Mouse (Mus musculus) macrophage (primary cell): ENCODE results near the gene Omp. TPM values are rescaled to one million over a fixed set of nuclear protein-coding genes. Genes with fewer than 3 reads are reported as not detected.

Experiments
- H3K27ac ChIP-seq: fragments of 350-480 bp; formaldehyde crosslinking; 2 replicates; pipeline ENCODE4 v1.9.0; 2021
- H3K36me3 ChIP-seq: fragments of 350-480 bp; formaldehyde crosslinking; 2 replicates; pipeline ENCODE4 v1.9.0; 2021; ENCODE audit errors: inconsistent target
- H3K4me3 ChIP-seq: fragments of 350-480 bp; formaldehyde crosslinking; 2 replicates; pipeline ENCODE4 v1.9.0; 2021; ENCODE audit errors: inconsistent target
- H3K79me2 ChIP-seq: fragments of 350-480 bp; formaldehyde crosslinking; 2 replicates; pipeline ENCODE4 v1.9.0; 2021; ENCODE audit errors: inconsistent target
- WGBS: methylation state at CpG from one replicate; pipeline ENCODE4 v1.1.7; 2026; ENCODE audit warnings: inconsistent platforms; ENCODE audit not compliant: missing documents; 5-methylcytosine and 5-hydroxymethylcytosine counted together
- polyA plus RNA-seq: library from polyadenylated mRNA; stranded (reverse); fragments of 250-400 nt; gene quantifications from 3 replicates; pipeline ENCODE4 v1.2.4, GENCODE M21; 2018; ENCODE audit warnings: inconsistent platforms

Gene Omp
- polyA plus RNA-seq, 1 experiment from 2014 or later = not detected

DNA sequence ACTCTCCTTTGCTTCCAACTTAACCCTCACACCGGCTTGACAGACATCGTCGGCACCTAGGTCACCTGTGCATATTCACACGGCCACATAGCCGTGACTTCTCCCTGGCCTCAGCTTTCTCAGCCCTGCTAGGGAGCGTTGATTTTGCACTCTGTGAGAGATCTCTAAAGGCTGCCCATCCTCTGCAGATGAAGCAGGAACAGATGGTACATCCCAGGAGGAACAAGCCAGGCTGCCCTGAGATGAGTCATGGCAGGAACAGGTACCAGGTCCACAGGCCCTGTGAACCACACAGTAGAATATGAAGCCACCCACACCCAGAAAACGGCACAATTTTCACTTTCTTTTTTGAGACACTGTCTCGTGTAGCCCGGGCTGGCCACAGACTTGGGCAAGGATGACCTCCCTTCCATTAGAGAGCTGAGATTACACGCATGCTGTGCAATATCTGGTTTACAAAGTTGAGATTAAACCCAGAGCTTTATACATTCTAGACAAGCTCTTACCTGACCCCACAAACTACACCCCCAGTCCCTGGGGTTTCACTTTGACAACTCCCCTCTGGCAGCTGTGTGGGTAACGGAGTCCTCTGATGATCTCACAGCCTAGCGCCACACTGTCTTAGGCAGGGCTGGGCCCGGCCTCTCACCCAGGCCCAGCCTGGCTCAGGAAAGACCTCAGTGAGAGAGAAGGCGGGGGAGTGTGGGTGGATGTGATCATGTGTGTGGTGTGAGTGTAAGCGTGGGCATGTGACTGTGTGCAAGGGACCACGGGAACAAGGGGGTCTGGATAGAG, 36.5 kb downstream of the Omp start:
- H3K36me3 ChIP-seq = no peaks in the 10 kb centered on the region
- no peaks in the 10 kb centered on the region for H3K79me2 ChIP-seq
- no peak overlapping the region for H3K27ac ChIP-seq
- 78% methylated on average over 16 of the region's 16 CpGs for WGBS
- H3K4me3 ChIP-seq = no peak overlapping the region

- WGBS = 87% methylated on average over 7 of the region's 7 CpGs
These were observed 39.0 kb downstream of the Omp start for GRCm38 (mm10) chr7:98106272-98106671.

GRCm38 (mm10) chr7:98104481-98105435, 40.5 kb downstream of the Omp start:
- Histone ChIP-seq H3K27ac (no peak overlapping the region), H3K4me3 (no peak overlapping the region), H3K36me3 (no peaks in the 10 kb centered on the region), H3K79me2 (no peaks in the 10 kb centered on the region)
- 85% methylated on average over 16 of the region's 16 CpGs for WGBS

More at GRCm38 (mm10) chr7:98106272-98106671, 39.0 kb downstream of the Omp start:
- no peaks in the 10 kb centered on the region for H3K79me2 ChIP-seq
- H3K27ac ChIP-seq = no peak overlapping the region
- no peak overlapping the region for H3K4me3 ChIP-seq
- H3K36me3 ChIP-seq = no peaks in the 10 kb centered on the region

DNA sequence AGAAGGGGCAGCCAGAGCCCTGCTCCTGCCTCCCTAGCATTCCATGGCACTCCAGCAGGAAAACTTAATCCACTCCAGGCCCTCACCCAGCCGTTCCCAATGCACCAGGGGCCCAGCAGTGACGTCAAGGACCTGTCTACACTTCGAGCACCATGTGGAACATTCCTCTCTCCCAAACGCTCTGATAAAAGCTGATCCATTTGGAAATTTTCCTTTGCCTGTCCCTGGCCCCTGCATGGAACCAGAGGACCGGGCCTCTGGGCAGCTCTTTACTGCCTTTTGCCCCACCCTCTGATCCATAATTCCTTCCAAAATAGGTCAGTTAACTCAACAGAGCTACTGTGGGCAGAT, 41.4 kb downstream of the Omp start:
- WGBS = 81% methylated on average over 5 of the region's 5 CpGs
- H3K36me3 ChIP-seq = no peaks in the 10 kb centered on the region
- no peaks in the 10 kb centered on the region for H3K79me2 ChIP-seq
- H3K4me3 ChIP-seq = no peak overlapping the region
- H3K27ac ChIP-seq = no peak overlapping the region

DNA sequence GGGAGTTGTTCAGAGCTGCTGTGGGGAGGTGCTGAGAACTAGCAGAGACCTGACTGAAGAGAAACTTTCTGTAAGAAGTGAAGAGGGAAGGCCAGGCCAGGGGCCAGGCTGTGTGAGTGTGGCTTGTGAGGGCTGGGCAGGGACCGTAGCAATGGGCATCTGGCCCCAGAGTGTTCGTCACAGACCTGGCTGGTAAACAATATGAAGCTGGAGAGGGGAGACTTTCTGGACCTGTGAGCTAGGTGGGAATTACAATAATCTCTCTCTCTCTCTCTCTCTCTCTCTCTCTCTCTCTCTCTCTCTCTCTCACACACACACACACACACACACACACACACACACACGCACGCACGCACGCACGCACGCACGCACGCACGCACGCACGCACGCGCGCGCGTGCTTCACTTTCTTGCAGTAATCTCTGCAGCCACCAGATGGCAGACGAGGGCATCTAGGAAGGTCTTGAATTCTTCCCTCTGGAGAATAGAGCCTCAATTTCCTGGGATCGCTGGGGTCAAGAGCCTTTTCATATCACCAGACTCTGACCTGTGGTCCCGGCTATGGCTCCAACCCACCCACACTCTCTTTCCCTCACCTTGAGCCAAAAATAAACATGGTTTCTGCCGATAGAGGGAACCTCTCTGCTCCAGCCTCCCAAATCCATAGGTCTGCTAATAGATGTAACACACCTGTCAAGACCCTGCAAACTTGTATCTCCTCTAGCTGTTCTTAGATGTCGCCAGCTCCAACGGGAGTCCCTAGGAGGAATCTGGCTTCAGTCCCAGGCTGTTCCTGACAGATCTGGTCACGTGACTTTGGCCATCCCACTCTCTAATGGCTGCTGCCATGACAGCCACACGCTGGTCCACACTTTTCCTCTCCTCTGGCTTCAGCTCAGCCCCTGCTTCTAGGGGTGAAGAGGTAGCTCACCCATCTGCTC, 42.0 kb downstream of the Omp start:
- no peak overlapping the region; the same call in 1 of the 2 replicates for H3K4me3 ChIP-seq
- WGBS = 50% methylated on average over 10 of the region's 26 CpGs
- no peaks in the 10 kb centered on the region for H3K36me3 ChIP-seq
- H3K27ac ChIP-seq = no peak overlapping the region
- no peaks in the 10 kb centered on the region for H3K79me2 ChIP-seq

DNA sequence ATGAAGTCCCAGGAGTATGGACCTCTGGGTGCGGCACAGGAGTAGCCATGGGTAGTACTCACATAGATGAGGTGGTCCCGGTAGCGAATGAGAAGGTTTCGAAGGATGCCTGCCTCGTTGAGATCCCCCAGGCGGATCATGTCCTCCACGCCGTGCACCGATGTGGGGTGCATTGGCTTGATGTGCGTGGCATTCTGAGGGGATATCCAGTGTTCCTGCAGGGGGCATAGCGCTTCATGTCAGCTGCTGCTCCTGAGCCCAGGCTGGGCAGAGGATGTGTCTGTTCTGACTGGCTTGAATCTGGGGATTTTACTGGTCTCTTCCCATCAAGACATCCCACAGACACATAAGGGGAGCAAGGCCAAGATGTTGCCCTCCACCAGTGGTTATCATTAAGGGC, 42.8 kb downstream of the Omp start:
- Histone ChIP-seq H3K4me3 (no peak overlapping the region), H3K36me3 (no peaks in the 10 kb centered on the region), H3K27ac (no peak overlapping the region), H3K79me2 (no peaks in the 10 kb centered on the region)
- WGBS = 93% methylated on average over 11 of the region's 11 CpGs

DNA sequence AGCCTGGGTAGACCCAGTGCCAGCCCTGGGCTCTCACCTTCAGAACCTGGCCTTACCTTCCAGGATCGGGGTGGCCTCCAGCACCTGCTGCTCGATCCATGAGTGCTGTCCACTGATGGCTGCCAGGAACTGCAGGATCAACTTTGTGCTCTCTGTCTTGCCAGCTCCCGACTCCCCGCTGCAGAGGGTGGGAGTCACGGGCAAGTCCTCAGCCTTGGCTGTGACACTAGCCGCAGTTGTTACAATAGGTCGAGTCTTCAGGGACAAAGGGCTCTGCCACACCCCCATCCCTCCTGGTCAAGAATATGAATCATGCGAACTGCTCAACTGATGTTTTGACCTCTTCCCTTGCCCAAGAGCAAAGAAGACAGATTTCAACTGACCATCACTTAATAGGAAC, 47.7 kb downstream of the Omp start:
- 96% methylated on average over 8 of the region's 8 CpGs for WGBS
- no peaks in the 10 kb centered on the region for H3K36me3 ChIP-seq
- no peaks in the 10 kb centered on the region for H3K79me2 ChIP-seq
- H3K4me3 ChIP-seq = no peak overlapping the region
- H3K27ac ChIP-seq = no peak overlapping the region

GRCm38 (mm10) chr7:98095852-98096251, 49.5 kb downstream of the Omp start:
- Histone ChIP-seq H3K27ac (no peak overlapping the region), H3K4me3 (no peak overlapping the region), H3K36me3 (no peaks in the 10 kb centered on the region), H3K79me2 (no peaks in the 10 kb centered on the region)
- 70% methylated on average over 4 of the region's 4 CpGs for WGBS

Other genes starting within 250 kb of the Omp start
- gene Gdpd4, start 225.5 kb downstream of the Omp start, polyA plus RNA-seq = not detected in 3 replicates
- 19.5 to 48.5 TPM (median 22.7 TPM) in 3 replicates for gene Myo7a, start 26.0 kb downstream of the Omp start, polyA plus RNA-seq
- 5.5 to 8.5 TPM (median 5.9 TPM) in 3 replicates for gene Capn5, start 32.8 kb upstream of the Omp start, polyA plus RNA-seq
- 0.18 TPM in 1 of 3 replicates, not detected in the others for gene B3gnt6, start 54.0 kb upstream of the Omp start, polyA plus RNA-seq
- gene Acer3, start 175.7 kb upstream of the Omp start, polyA plus RNA-seq = 39.0 to 58.1 TPM (median 52.0 TPM) in 3 replicates
- gene Tsku, start 215.8 kb upstream of the Omp start, polyA plus RNA-seq = 3.6 to 10.4 TPM (median 4.7 TPM) in 3 replicates